Mouse (Mus musculus): ENCODE results near the gene Man2c1. TPM values are rescaled to one million over a fixed set of nuclear protein-coding genes. Genes with fewer than 3 reads are reported as not detected.

Gene Man2c1
- total RNA-seq, 2 experiments from 2014 or later = 12.3 to 21.7 TPM

GRCm38 (mm10) chr9:57156383-57156782 lies 25.9 kb downstream of the Man2c1 start:
- ATAC-seq (replicated peaks; ENCODE audit: low FRiP score, poor library complexity, severe bottlenecking) = no peak

- no peak for ATAC-seq (replicated peaks; ENCODE audit: low FRiP score, poor library complexity, severe bottlenecking)
Measured at GRCm38 (mm10) chr9:57156823-57157222, 26.3 kb downstream of the Man2c1 start.

- ATAC-seq (replicated peaks; ENCODE audit: low FRiP score, poor library complexity, severe bottlenecking) = 0 out of 2 replicates have a peak, but pooled peaks have one; percentile 2
Measured at GRCm38 (mm10) chr9:57157499-57157898, 27.0 kb downstream of the Man2c1 start.

GRCm38 (mm10) chr9:57158013-57158470 lies 27.6 kb downstream of the Man2c1 start, which contains the start of gene Commd4:
Commd4 (minus strand) TSS chr9:57158331.
- peak; percentile 89 for ATAC-seq (replicated peaks; ENCODE audit: low FRiP score, poor library complexity, severe bottlenecking)

- 0 out of 2 replicates have a peak, but pooled peaks have one; percentile 11 for ATAC-seq (replicated peaks; ENCODE audit: low FRiP score, poor library complexity, severe bottlenecking)
Measured at GRCm38 (mm10) chr9:57158506-57158905, 28.0 kb downstream of the Man2c1 start.

- ATAC-seq (replicated peaks; ENCODE audit: low FRiP score, poor library complexity, severe bottlenecking) = no peak
Measured at GRCm38 (mm10) chr9:57162496-57162895, 32.0 kb downstream of the Man2c1 start.

GRCm38 (mm10) chr9:57163137-57163536 lies 32.6 kb downstream of the Man2c1 start:
- ATAC-seq (replicated peaks; ENCODE audit: low FRiP score, poor library complexity, severe bottlenecking) = no peak

- ATAC-seq (replicated peaks; ENCODE audit: low FRiP score, poor library complexity, severe bottlenecking) = no peak
Measured at GRCm38 (mm10) chr9:57166173-57166572, 35.7 kb downstream of the Man2c1 start.

GRCm38 (mm10) chr9:57168411-57168810 lies 37.9 kb downstream of the Man2c1 start:
- no peak for ATAC-seq (replicated peaks; ENCODE audit: low FRiP score, poor library complexity, severe bottlenecking)

Other genes with a start within 250 kb of the Man2c1 start
- 0.38 and 1.3 TPM in 2 replicates for gene Snx33, start 202.3 kb upstream of the Man2c1 start, total RNA-seq (2015; ENCODE audit: low replicate concordance)
- gene Snx33, start 202.3 kb upstream of the Man2c1 start, total RNA-seq (2017; ENCODE audit: low replicate concordance) = 0.17 and 0.56 TPM in 2 replicates
- gene Imp3, start 193.2 kb upstream of the Man2c1 start, total RNA-seq (2015; ENCODE audit: low replicate concordance) = 18.4 and 45.7 TPM in 2 replicates
- gene Imp3, start 193.2 kb upstream of the Man2c1 start, total RNA-seq (2017; ENCODE audit: low replicate concordance) = 15.3 and 20.1 TPM in 2 replicates
- gene Snupn, start 179.8 kb upstream of the Man2c1 start, total RNA-seq (2015; ENCODE audit: low replicate concordance) = 4.0 and 7.3 TPM in 2 replicates
- 1.6 and 2.1 TPM in 2 replicates for gene Snupn, start 179.8 kb upstream of the Man2c1 start, total RNA-seq (2017; ENCODE audit: low replicate concordance)
- 5.0 and 8.6 TPM in 2 replicates for gene Ptpn9, start 135.8 kb upstream of the Man2c1 start, total RNA-seq (2015; ENCODE audit: low replicate concordance)
- 2.4 and 3.1 TPM in 2 replicates for gene Ptpn9, start 135.8 kb upstream of the Man2c1 start, total RNA-seq (2017; ENCODE audit: low replicate concordance)
- gene Sin3a, start 58.6 kb upstream of the Man2c1 start, total RNA-seq (2015; ENCODE audit: low replicate concordance) = 23.8 and 29.8 TPM in 2 replicates
- 24.5 and 35.1 TPM in 2 replicates for gene Sin3a, start 58.6 kb upstream of the Man2c1 start, total RNA-seq (2017; ENCODE audit: low replicate concordance)
- 0.84 and 1.3 TPM in 2 replicates for gene Neil1, start 17.6 kb downstream of the Man2c1 start, total RNA-seq (2015; ENCODE audit: low replicate concordance)
- gene Neil1, start 17.6 kb downstream of the Man2c1 start, total RNA-seq (2017; ENCODE audit: low replicate concordance) = 1.8 TPM in 1 of 2 replicates, not detected in the other
- gene Commd4, start 27.6 kb downstream of the Man2c1 start, total RNA-seq (2015; ENCODE audit: low replicate concordance) = 28.2 and 55.5 TPM in 2 replicates
- 4.3 and 25.0 TPM in 2 replicates for gene Commd4, start 27.6 kb downstream of the Man2c1 start, total RNA-seq (2017; ENCODE audit: low replicate concordance)
- not detected in 2 replicates for gene Trcg1, start 105.9 kb downstream of the Man2c1 start, total RNA-seq (2015; ENCODE audit: low replicate concordance)
- not detected in 2 replicates for gene Trcg1, start 105.9 kb downstream of the Man2c1 start, total RNA-seq (2017; ENCODE audit: low replicate concordance)
- gene 1700017B05Rik, start 131.9 kb downstream of the Man2c1 start, total RNA-seq (2015; ENCODE audit: low replicate concordance) = 24.5 and 32.9 TPM in 2 replicates
- gene 1700017B05Rik, start 131.9 kb downstream of the Man2c1 start, total RNA-seq (2017; ENCODE audit: low replicate concordance) = 15.5 and 16.6 TPM in 2 replicates